Mouse (Mus musculus) bone marrow, adult 2 months (tissue): ENCODE measurements around the gene Sf1. TPM values are rescaled to one million over a fixed set of nuclear protein-coding genes. Genes with fewer than 3 reads are reported as not detected.

Experiments
- H3K27ac ChIP-seq: fragments of 200-500 bp; 2 replicates; pipeline ENCODE4 v1.5.1; 2012; ENCODE audit warnings: low read depth, mild to moderate bottlenecking, control low read depth, inconsistent platforms, low read length; ENCODE audit not compliant: control insufficient read depth, poor library complexity, insufficient read depth
- H3K4me1 ChIP-seq: fragments of 200-500 bp; 2 replicates; pipeline ENCODE4 v1.6.1; 2011; ENCODE audit warnings: low read length; ENCODE audit not compliant: control insufficient read depth, insufficient read depth
- H3K4me3 ChIP-seq: fragments of 200-500 bp; replicated peaks from 2 replicates; pipeline ENCODE3; 2011; ENCODE audit warnings: mild to moderate bottlenecking, low read depth, low read length, control low read depth; ENCODE audit not compliant: control insufficient read depth
- CTCF ChIP-seq: fragments of 200-500 bp; IDR thresholded peaks from 2 replicates; pipeline ENCODE4 v1.5.1; 2011; ENCODE audit warnings: low read length, control low read depth; ENCODE audit not compliant: control insufficient read depth, insufficient read depth
- POLR2A ChIP-seq: fragments of 200-500 bp; IDR thresholded peaks from 2 replicates; pipeline ENCODE4 v1.6.1; 2011; ENCODE audit warnings: low read depth, mild to moderate bottlenecking, control low read depth, low read length, borderline replicate concordance; ENCODE audit not compliant: control insufficient read depth
- WGBS: fragments of 180-500 bp; shearing (Covaris S2); methylation state at CpG from one replicate; pipeline ENCODE4 v1.1.7; 2018; 5-methylcytosine and 5-hydroxymethylcytosine counted together
- polyA plus RNA-seq: library from polyadenylated mRNA; stranded (reverse); fragments of >200 nt; gene quantifications from 2 replicates; pipeline ENCODE4 v1.2.4, GENCODE M21; 2011; ENCODE audit warnings: low replicate concordance; ENCODE audit not compliant: missing spikeins, insufficient read depth, insufficient read length

Gene Sf1
- polyA plus RNA-seq, 1 experiment: 184 TPM

DNA sequence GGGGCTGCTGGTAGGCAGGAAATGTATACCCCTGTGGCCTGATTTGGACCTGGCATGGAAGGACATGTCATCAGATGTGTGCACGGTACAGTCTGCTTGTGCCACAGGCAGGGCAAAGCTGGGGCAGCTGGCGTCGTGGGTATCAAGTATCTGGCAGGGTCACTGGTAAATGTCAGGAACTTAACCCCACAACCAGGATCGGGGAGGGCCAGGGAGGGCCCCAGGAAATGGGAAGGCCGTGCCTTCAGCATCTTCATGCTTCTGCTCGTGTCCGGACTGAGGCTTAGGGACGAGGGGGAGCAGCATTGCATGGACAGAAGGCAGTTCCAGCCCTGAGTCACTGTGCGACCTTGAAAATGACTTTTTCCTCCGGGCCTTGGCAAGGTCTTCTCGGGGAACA, 21.5 kb downstream of the Sf1 start:
- Histone ChIP-seq H3K27ac (no peak overlapping the region), H3K4me3 (no peak overlapping the region), H3K4me1 (peaks cover 6% of the 10 kb centered on the region)
- WGBS: 62% methylated on average over 11 of the region's 11 CpGs
- TF ChIP-seq CTCF (no peak), POLR2A (no peak)

- Histone ChIP-seq H3K4me1 (peaks cover 6% of the 10 kb centered on the region), H3K4me3 (no peak overlapping the region), H3K27ac (no peak overlapping the region)
- 82% methylated on average over 5 of the region's 5 CpGs for WGBS
- TF ChIP-seq POLR2A (no peak), CTCF (no peak)
Measured at GRCm38 (mm10) chr19:6385419-6385818, 21.9 kb downstream of the Sf1 start.

DNA sequence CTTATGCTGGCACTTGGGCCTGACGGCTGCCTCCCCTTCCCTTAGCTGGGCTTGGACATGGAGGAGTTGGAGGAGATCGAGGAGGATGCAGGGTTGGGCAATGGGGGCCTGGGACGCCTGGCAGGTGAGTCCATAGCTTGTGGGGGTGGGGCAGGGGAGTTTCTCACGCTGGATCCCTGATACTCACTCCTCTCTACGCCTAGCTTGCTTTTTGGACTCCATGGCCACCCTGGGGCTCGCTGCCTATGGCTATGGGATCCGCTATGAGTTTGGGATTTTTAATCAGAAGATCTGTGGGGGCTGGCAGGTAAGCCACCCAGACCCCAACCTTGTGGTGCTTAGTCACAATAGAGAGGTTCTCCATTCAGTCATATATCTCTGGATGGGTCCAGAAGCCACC, 22.3 kb downstream of the Sf1 start:
- H3K4me3 ChIP-seq: no peak overlapping the region
- WGBS: 73% methylated on average over 7 of the region's 7 CpGs
- H3K4me1 ChIP-seq: peaks cover 6% of the 10 kb centered on the region
- H3K27ac ChIP-seq: no peak overlapping the region
- TF ChIP-seq CTCF (no peak), POLR2A (no peak)

DNA sequence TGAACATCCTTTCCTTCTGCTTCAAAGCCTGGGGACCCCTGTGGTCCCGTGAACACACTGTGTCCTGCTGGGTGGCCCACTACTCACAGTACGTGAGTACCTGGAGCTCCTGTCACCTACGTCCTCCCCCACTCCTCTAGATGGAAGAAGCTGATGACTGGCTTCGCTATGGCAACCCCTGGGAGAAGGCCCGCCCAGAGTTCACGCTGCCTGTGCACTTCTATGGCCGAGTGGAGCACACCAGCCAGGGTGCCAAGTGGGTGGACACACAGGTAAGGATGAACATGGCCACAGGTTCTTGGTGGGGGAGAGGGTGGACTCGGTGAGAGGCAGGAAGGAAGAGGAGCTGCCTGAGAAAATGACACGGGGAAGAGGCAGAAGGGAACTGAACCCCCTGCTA, 22.7 kb downstream of the Sf1 start:
- Histone ChIP-seq H3K4me1 (peaks cover 6% of the 10 kb centered on the region), H3K4me3 (no peak overlapping the region), H3K27ac (no peak overlapping the region)
- 69% methylated on average over 9 of the region's 9 CpGs for WGBS
- TF ChIP-seq CTCF (no peak), POLR2A (no peak)

DNA sequence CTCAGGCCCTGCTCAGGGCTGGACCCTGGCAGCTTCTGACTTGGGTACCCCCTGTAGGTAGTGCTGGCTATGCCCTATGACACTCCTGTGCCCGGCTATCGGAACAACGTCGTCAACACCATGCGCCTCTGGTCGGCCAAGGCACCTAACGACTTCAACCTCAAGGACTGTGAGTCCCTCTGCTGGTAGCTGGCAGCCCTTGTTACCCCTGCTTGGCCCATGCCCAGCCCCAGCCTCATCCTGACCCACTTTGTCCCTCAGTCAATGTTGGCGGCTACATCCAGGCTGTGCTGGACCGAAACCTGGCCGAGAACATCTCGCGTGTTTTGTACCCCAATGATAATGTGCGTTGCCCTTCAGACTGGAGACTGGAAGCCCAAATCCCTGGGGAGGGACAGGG, 24.5 kb downstream of the Sf1 start:
- WGBS: 58% methylated on average over 13 of the region's 13 CpGs
- H3K27ac ChIP-seq: no peak overlapping the region
- no peak for TF ChIP-seq CTCF
- no peak for TF ChIP-seq POLR2A
- H3K4me1 ChIP-seq: peaks cover 6% of the 10 kb centered on the region
- no peak overlapping the region for H3K4me3 ChIP-seq

DNA sequence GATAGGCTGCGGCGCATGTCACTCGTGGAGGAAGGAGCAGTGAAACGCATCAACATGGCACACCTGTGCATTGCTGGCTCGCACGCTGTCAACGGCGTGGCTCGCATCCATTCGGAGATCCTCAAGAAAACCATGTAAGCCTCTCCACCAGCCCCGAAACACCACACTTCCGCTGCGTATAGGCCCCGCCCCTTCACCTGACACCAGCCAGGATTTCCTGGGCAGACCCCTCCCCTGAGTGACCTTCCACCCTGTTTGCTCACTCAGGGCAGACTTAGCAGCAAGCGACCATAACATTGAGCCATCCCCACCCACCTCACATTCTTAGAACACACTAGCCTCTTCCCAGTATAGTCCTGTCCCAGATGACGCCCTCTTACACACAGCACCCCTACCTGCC, 26.3 kb downstream of the Sf1 start:
- H3K4me1 ChIP-seq: peaks cover 5% of the 10 kb centered on the region
- no peak overlapping the region for H3K27ac ChIP-seq
- peak overlapping the region; percentile 68 for H3K4me3 ChIP-seq
- 8% methylated on average over 16 of the region's 16 CpGs for WGBS
- TF ChIP-seq POLR2A (0 out of 2 replicates have a peak, but pooled peaks have one; percentile 24), CTCF (no peak)

- H3K4me3 ChIP-seq: no peak overlapping the region
- WGBS: 68% methylated on average over 6 of the region's 6 CpGs
- no peak overlapping the region for H3K27ac ChIP-seq
- H3K4me1 ChIP-seq: peaks cover 5% of the 10 kb centered on the region
- no peak for TF ChIP-seq CTCF
- no peak for TF ChIP-seq POLR2A
Measured at GRCm38 (mm10) chr19:6390251-6390650, 26.8 kb downstream of the Sf1 start.

DNA sequence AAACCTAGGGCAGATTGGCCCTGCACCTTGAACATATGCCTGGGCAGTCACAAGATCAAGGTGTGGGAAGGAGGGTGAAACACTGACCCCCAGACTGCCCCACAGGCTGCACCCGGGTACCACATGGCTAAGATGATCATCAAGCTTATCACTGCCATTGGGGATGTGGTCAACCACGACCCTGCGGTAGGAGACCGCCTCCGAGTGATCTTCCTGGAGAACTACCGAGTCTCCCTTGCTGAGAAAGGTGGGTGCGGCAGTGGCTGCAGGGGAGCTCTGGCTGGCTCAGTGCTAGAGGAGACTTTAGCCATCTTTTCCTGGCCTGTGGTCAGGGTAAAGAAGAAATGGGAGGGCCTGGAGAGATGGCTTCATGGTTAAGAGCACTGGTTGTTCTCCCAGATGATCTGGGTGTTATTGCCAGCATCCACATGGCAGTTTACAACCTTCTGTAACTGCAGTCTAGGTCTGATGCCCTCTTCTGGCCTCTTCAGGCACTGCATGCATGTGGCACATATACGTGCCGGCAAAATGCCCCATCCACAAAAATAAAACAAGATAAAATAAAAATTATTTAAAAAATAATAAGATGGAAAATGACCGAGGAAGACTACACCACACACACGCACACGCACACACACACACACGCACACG, 29.4 kb downstream of the Sf1 start:
- H3K4me1 ChIP-seq: peaks cover 7% of the 10 kb centered on the region
- WGBS: 49% methylated on average over 14 of the region's 14 CpGs

DNA sequence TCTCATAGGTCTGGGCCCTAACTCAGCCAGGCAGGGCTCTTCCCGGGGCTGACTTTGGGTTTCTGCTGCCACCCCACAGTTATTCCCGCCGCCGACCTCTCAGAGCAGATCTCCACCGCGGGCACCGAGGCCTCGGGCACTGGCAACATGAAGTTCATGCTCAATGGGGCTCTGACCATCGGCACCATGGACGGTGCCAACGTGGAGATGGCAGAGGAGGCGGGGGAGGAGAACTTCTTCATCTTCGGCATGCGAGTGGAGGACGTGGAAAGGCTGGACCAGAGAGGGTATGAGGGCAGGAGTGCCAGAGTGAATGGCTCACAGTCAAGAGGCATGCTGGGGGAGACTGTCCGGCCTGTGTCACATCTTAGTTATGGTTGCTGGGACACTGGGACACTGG, 30.1 kb downstream of the Sf1 start:
- Histone ChIP-seq H3K27ac (no peak overlapping the region), H3K4me1 (peaks cover 7% of the 10 kb centered on the region), H3K4me3 (no peak overlapping the region)
- TF ChIP-seq POLR2A (no peak), CTCF (no peak)
- 78% methylated on average over 16 of the region's 16 CpGs for WGBS

More for the DNA sequence above, 29.4 kb downstream of the Sf1 start:
- TF ChIP-seq POLR2A (no peak), CTCF (peak; percentile 45)
- Histone ChIP-seq H3K4me3 (no peak overlapping the region), H3K27ac (no peak overlapping the region)
